Mouse (Mus musculus): ENCODE data around the gene Gas7. TPM values are rescaled to one million over a fixed set of nuclear protein-coding genes. Genes with fewer than 3 reads are reported as not detected.

Gene Gas7
- polyA plus RNA-seq, 1 experiment from 2014 or later: 26.6 TPM

DNA sequence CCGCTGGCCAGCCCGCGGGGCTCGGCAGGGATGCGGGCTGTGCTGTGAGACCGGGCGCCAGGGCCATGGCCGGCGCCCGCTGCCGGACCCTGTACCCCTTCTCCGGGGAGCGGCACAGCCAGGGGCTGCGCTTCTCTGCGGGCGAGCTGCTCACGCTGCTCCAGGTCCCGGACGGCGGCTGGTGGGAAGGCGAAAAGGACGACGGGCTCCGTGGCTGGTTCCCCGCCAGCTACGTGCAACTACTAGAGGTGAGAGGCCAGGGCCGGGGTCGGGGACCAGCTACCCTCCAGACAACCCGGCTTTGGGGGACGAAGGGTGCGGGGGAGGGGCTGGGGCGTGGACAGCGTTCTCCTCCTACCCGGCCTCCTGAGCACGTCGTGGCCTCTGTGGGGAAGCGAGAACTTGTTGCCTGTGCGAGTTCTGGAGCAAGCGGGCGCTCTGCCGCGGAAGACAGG is 317 bp downstream of the Gas7 start:
- Histone ChIP-seq H3K27me3 (0 out of 2 replicates have a peak, but pooled peaks cover 11% of the 10 kb centered on the region), H3K9ac (peak overlapping the region; percentile 61), H3K4me3 (peak overlapping the region; percentile 71), H3K9me3 (no peaks in the 10 kb centered on the region), H3K36me3 (no peaks in the 10 kb centered on the region), H3K27ac (replicated peaks) (0 out of 2 replicates have a peak overlapping the region, but pooled peaks have one; percentile 36), H3K4me1 (replicated peaks) (peaks cover 15% of the 10 kb centered on the region), H3K4me2 (peak overlapping the region; percentile 93)
- ATAC-seq (ENCODE audit: low FRiP score, low read depth): peak; percentile 49; the same call in 1 of the 2 replicates
- WGBS: under 1% methylated on average over 42 of the region's 42 CpGs

DNA sequence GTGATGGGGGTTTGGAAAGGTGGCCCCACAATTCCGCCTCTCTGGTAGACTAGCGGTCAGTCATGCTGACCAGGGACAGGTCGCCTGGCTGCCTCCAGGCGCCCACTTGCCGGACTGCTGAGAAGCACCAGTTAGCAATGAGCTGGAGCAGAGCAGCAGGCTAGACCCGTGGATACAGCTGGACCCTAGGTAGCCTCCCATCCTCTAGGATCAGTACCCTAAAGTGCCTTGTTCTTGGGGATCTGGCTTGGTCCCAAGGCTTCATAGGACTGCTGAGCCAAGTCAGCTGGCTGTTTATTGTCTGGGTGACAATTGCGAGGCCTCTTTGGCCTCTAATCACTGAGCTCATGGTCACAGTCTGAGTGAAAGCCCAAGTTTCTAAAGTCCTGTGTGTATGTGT is 792 bp downstream of the Gas7 start:
- H3K4me2 ChIP-seq: peak overlapping the region; percentile 93
- H3K4me3 ChIP-seq: peak overlapping the region; percentile 71
- 0 out of 2 replicates have a peak, but pooled peaks cover 11% of the 10 kb centered on the region for H3K27me3 ChIP-seq
- peaks cover 15% of the 10 kb centered on the region for H3K4me1 ChIP-seq (replicated peaks)
- H3K9ac ChIP-seq: peak overlapping the region; percentile 61
- WGBS: 20% methylated on average over 7 of the region's 7 CpGs
- no peaks in the 10 kb centered on the region for H3K9me3 ChIP-seq
- H3K27ac ChIP-seq (replicated peaks): no peak overlapping the region
- 0 out of 2 replicates have a peak, but pooled peaks have one; percentile 17 for ATAC-seq (ENCODE audit: low FRiP score, low read depth)
- H3K36me3 ChIP-seq: no peaks in the 10 kb centered on the region

DNA sequence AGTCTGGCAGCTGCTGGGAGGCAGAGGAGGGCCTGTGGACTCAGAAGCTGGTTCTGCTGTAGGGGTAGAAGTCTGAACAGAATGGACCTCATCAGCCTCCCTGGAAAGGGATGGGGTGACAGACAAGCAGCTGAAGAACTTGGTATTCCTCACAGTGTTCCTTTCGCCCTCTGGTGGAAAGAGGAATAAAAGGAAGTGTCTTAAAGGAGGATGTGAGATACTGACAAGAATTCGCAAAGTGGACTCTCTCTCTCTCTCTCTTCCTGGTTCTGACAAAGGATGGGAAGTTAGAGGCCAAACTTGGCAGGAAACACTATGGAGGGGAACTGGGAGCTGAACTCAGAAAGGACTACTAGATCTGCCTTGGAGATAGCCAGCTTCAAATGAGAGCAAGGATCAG is 2.9 kb downstream of the Gas7 start:
- H3K27ac ChIP-seq (replicated peaks): no peak overlapping the region
- no peaks in the 10 kb centered on the region for H3K36me3 ChIP-seq
- 31% methylated on average over 2 of the region's 2 CpGs for WGBS
- no peak overlapping the region for H3K4me2 ChIP-seq
- ATAC-seq (ENCODE audit: low FRiP score, low read depth): no peak
- peaks cover 15% of the 10 kb centered on the region for H3K4me1 ChIP-seq (replicated peaks)
- H3K9ac ChIP-seq: no peak overlapping the region
- no peak overlapping the region for H3K4me3 ChIP-seq
- 0 out of 2 replicates have a peak, but pooled peaks cover 11% of the 10 kb centered on the region for H3K27me3 ChIP-seq
- no peaks in the 10 kb centered on the region for H3K9me3 ChIP-seq

DNA sequence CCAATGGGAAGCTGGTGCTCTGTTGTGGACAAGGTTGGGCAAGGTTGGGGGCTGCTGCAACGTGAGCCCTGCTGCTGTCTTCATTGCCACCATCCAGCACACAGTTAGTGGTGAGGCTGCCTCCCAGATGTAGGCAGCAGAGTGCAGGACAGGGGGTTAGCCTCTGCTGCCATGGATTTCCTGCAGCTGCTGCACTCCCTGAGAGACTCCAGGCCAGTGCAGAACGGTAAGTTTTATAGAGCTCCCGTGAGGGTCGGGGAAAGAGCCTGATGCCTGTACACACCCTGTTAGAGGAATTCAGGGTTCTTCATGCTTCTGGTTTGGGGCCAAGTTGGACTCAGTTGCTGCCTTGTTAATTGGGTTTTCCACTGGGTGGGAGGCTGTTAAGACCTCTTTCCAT is 11.9 kb downstream of the Gas7 start:
- 70% methylated on average over 4 of the region's 4 CpGs for WGBS
- no peaks in the 10 kb centered on the region for H3K9me3 ChIP-seq
- no peak for ATAC-seq (ENCODE audit: low FRiP score, low read depth)
- H3K9ac ChIP-seq: no peak overlapping the region
- H3K36me3 ChIP-seq: no peaks in the 10 kb centered on the region
- no peaks in the 10 kb centered on the region for H3K4me1 ChIP-seq (replicated peaks)
- H3K4me3 ChIP-seq: no peak overlapping the region
- no peak overlapping the region for H3K4me2 ChIP-seq
- no peak overlapping the region for H3K27ac ChIP-seq (replicated peaks)
- H3K27me3 ChIP-seq: no peaks in the 10 kb centered on the region

DNA sequence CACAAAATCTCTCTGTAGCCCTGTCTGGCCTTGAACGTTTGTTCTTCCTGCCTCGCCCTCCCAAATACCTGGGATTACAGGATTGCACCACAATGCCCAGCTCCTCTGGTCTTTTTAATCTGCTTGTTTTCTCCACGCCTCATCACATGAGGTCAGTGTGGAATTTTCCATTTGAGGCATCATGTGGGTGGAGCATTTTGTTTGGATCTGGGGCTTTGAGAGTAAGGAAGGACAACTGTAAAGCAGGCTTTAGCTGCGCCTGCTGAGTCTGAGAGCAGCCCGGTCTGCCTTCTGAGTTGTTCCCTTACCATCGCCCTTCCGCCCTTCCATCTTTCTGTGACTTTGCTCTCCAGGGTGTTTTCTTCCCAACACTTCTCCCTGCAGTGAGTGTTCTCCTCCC is 13.6 kb downstream of the Gas7 start:
- 74% methylated on average over 7 of the region's 7 CpGs for WGBS
- ATAC-seq (ENCODE audit: low FRiP score, low read depth): no peak
- H3K9me3 ChIP-seq: no peaks in the 10 kb centered on the region

DNA sequence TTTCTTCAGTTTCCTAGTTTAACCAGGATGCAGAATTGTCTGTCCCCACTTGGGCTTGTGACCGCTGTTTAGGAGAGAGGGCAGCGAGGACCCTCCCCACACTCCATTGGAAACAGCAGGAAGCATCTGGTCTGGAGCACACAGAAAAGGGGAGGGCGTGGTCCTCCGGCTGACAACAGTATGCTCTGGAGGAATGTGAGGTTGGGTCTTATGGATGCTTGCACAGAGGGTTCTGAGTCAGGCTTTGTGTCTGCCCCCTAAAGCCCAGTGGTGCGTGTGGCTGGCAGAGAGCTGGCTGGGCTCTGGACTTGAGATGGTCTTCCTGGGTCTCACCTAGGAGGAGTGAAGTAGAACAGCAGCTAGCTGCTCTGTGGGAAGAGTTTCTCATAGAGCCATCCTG is 19.4 kb downstream of the Gas7 start:
- no peak overlapping the region for H3K27ac ChIP-seq (replicated peaks)
- H3K4me3 ChIP-seq: no peak overlapping the region
- no peaks in the 10 kb centered on the region for H3K27me3 ChIP-seq
- H3K4me2 ChIP-seq: no peak overlapping the region
- no peak overlapping the region for H3K9ac ChIP-seq
- no peak for ATAC-seq (ENCODE audit: low FRiP score, low read depth)
- no peaks in the 10 kb centered on the region for H3K4me1 ChIP-seq (replicated peaks)
- 54% methylated on average over 5 of the region's 5 CpGs for whole genome bisulfite sequencing
- H3K36me3 ChIP-seq: no peaks in the 10 kb centered on the region
- H3K9me3 ChIP-seq: no peaks in the 10 kb centered on the region

More for the DNA sequence above, 13.6 kb downstream of the Gas7 start:
- no peaks in the 10 kb centered on the region for H3K36me3 ChIP-seq
- no peak overlapping the region for H3K4me3 ChIP-seq
- no peak overlapping the region for H3K4me2 ChIP-seq
- no peak overlapping the region for H3K9ac ChIP-seq
- no peak overlapping the region for H3K27ac ChIP-seq (replicated peaks)
- H3K27me3 ChIP-seq: no peaks in the 10 kb centered on the region
- H3K4me1 ChIP-seq (replicated peaks): no peaks in the 10 kb centered on the region

DNA sequence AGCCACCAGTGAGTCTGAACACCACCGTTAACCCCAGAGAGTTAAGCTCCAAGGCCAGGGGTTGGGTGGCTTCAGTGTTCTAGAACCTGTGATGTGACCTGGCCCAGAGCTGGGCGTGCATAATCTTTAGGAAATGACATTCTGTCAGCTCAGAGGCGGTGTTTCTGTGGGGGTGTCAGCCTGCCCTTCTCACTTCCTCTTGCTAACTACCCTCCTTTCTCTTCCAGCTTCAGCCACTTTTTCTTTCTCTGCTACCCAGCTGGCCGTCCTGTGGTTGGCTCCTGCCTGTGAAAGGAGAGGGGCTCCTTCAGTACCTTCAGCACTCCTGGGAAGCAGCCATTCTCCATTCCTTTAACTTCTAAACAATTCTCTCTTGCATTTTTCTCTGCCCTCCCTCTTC is 24.3 kb downstream of the Gas7 start:
- Histone ChIP-seq H3K9me3 (no peaks in the 10 kb centered on the region), H3K4me2 (no peak overlapping the region), H3K27me3 (no peaks in the 10 kb centered on the region), H3K27ac (replicated peaks) (no peak overlapping the region), H3K9ac (no peak overlapping the region), H3K4me1 (replicated peaks) (0 out of 2 replicates have a peak, but pooled peaks cover 5% of the 10 kb centered on the region), H3K4me3 (no peak overlapping the region), H3K36me3 (no peaks in the 10 kb centered on the region)
- no peak for ATAC-seq (ENCODE audit: low FRiP score, low read depth)
- WGBS: 74% methylated on average over 4 of the region's 4 CpGs

DNA sequence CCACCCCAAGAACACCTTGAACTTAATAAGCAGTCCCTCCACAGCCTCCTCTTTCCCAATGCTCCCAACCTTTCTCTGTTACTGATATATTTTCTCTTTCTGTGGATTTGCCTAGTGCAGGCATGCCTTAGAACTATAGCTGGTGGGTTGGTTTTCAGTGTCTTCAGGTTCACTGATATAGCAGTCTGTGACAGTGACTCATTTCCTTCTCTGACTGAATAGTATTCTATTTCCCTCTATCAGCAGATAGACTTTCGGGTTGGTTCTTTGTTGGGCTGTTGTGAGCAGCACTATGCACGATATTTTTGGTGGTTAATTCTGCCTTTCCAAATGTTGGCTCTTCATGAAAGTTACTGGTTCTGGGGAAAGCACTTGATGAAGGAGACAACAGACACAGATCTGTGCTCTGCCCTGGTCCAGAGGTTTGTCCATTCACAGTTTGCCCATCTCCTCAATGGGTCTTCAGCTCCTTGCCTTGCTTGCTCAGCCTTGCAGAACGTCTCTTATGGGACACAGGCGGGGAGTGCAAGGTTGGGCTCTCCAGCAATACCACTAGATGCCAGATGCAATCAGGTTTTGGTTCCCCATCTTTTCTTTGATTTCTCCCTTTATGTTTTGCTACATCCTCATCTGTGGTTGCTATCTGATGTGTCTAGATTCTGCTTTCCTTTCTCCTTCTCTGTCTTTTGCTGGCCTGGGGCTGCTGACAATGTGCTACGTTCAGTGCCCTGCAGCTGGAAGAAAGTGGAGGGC is 25.1 kb downstream of the Gas7 start:
- Histone ChIP-seq H3K27me3 (no peaks in the 10 kb centered on the region), H3K4me2 (no peak overlapping the region), H3K9ac (no peak overlapping the region), H3K36me3 (no peaks in the 10 kb centered on the region), H3K9me3 (no peaks in the 10 kb centered on the region), H3K27ac (replicated peaks) (no peak overlapping the region), H3K4me3 (no peak overlapping the region), H3K4me1 (replicated peaks) (0 out of 2 replicates have a peak, but pooled peaks cover 5% of the 10 kb centered on the region)
- 89% methylated on average over 5 of the region's 5 CpGs for WGBS
- ATAC-seq (ENCODE audit: low FRiP score, low read depth): no peak

DNA sequence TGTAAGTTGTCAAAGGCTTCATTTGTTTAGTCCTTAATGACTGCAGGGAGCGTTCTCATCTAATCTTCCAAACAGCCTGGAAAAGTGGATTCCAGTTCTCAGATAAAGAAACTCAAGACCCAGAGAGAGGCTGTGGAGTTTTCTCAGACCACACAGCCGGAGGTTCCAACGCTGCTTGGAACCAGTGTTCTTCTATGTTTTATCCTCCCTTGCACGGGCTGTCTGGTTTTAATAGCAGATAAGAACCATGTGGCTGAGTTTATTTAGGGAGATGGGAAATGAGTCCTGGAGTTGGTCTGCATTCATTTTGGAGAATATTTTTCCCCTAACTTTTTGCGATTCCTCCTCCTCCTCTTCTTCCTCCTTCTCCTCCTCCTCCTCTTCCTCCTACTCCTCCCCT is 26.5 kb downstream of the Gas7 start:
- 91% methylated on average over 5 of the region's 5 CpGs for WGBS

DNA sequence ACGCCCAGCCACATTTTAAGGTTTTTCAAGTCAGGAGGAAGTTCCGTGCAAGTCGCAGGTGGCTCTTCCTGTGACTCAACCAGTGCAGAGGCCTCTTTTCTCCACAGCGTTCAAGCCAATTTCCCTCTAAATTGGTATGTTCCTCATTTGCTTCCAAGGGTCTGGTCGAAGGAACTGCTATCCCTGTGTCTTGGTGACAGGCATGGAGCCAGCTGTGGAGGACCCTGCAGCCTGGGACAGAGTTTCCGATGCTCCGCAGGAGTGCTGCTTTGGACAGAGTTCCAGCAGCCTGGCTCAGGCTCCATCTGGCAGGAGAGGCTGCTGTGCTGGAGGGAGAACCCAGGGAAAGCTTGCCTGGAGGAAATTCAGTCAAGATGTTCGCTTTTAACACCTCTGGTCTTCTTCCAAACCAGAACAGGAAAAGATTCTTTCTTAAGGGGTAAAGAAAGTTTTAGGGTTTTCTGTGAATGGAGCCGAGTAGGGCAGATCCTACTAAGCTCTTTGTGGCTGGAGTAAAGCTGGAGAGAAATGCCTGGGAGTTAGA is 27.1 kb downstream of the Gas7 start:
- Histone ChIP-seq H3K4me1 (replicated peaks) (0 out of 2 replicates have a peak, but pooled peaks cover 5% of the 10 kb centered on the region), H3K9ac (no peak overlapping the region), H3K27me3 (no peaks in the 10 kb centered on the region), H3K9me3 (no peaks in the 10 kb centered on the region), H3K4me2 (no peak overlapping the region), H3K4me3 (no peak overlapping the region), H3K27ac (replicated peaks) (peak overlapping the region; percentile 37; the same call in 1 of the 2 replicates), H3K36me3 (no peaks in the 10 kb centered on the region)
- no peak for ATAC-seq (ENCODE audit: low FRiP score, low read depth)
- 63% methylated on average over 9 of the region's 9 CpGs for WGBS

More for the DNA sequence above, 26.5 kb downstream of the Gas7 start:
- Histone ChIP-seq H3K4me3 (no peak overlapping the region), H3K9me3 (no peaks in the 10 kb centered on the region), H3K4me2 (no peak overlapping the region), H3K27me3 (no peaks in the 10 kb centered on the region), H3K9ac (no peak overlapping the region), H3K27ac (replicated peaks) (no peak overlapping the region), H3K4me1 (replicated peaks) (0 out of 2 replicates have a peak, but pooled peaks cover 5% of the 10 kb centered on the region), H3K36me3 (no peaks in the 10 kb centered on the region)
- no peak for ATAC-seq (ENCODE audit: low FRiP score, low read depth)

DNA sequence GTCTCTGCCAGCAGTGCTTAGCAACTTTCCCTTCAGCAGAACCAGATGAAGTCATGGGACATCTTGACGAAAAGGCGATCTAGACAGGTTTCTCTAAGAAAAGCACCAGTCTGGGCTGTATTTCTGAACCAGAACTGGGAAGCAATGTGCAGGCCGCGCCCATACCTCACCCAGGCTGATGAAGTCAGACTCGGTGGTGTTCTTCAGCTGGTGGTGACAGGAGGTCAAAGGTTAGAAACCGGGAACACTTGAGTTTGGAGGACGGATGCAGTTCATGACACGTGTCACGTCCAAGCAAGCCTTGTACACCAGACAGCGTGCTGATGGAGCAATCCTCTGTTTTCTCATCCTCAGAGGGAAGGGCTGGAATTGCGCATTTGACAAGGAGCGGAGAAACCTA is 32.9 kb downstream of the Gas7 start:
- Histone ChIP-seq H3K27ac (replicated peaks) (no peak overlapping the region), H3K36me3 (no peaks in the 10 kb centered on the region), H3K9me3 (no peaks in the 10 kb centered on the region), H3K4me1 (replicated peaks) (no peaks in the 10 kb centered on the region), H3K4me2 (no peak overlapping the region), H3K4me3 (no peak overlapping the region), H3K9ac (no peak overlapping the region), H3K27me3 (no peaks in the 10 kb centered on the region)
- WGBS: 88% methylated on average over 12 of the region's 12 CpGs
- ATAC-seq (ENCODE audit: low FRiP score, low read depth): no peak

DNA sequence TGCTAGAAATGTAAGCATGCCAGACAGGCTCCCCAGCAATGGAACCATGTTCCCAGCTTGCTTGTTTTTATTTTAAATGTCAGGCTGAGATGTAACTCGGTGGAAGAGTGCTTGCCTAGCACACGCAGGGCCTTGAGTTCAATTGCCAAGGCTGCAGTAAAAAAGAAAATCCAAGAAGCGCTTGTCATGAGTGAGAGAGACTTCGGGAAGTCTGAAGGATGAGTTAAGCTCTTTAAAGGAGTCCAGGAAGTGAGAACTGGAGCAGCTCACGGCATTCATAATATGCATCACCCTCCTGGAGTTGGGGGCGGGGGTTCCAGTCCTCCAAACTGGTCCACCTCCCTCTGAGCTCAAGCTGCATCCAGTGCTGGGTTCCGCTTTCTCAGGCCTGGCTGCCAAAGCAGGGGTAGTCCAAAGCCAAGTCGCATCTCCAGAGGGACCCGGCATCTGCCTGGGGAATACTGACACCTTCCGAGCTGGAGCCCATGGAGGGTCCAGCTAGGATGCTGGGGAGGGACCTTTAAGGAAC is 34.5 kb downstream of the Gas7 start:
- 79% methylated on average over 10 of the region's 10 CpGs for WGBS
- Histone ChIP-seq H3K4me2 (no peak overlapping the region), H3K9ac (no peak overlapping the region)

More for the DNA sequence above, 34.5 kb downstream of the Gas7 start:
- ATAC-seq (ENCODE audit: low FRiP score, low read depth): no peak
- Histone ChIP-seq H3K4me1 (replicated peaks) (no peaks in the 10 kb centered on the region), H3K27me3 (no peaks in the 10 kb centered on the region), H3K4me3 (no peak overlapping the region), H3K36me3 (no peaks in the 10 kb centered on the region), H3K27ac (replicated peaks) (no peak overlapping the region), H3K9me3 (no peaks in the 10 kb centered on the region)
